Mouse (Mus musculus): ENCODE measurements around the gene Gm17949. TPM values are rescaled to one million over a fixed set of nuclear protein-coding genes. Genes with fewer than 3 reads are reported as not detected.

The Gm17949 gene
- polyA plus RNA-seq, 1 experiment from 2014 or later, result not detected

GRCm38 (mm10) chr17:56975391-56975790 lies 35.9 kb upstream of the Gm17949 start:
- no peaks in the 10 kb centered on the region for H3K27me3 ChIP-seq (ENCODE audit: control insufficient read depth, insufficient read depth, low read length)
- no peaks in the 10 kb centered on the region for H3K4me1 ChIP-seq (ENCODE audit: control insufficient read depth, insufficient read depth, low read length)
- H3K4me2 ChIP-seq (ENCODE audit: low read depth), result no peak overlapping the region
- H3K4me3 ChIP-seq (ENCODE audit: low read depth, low read length), result no peak overlapping the region
- H3K9me3 ChIP-seq (ENCODE audit: control insufficient read depth, low read length), result no peaks in the 10 kb centered on the region
- ATAC-seq (ENCODE audit: insufficient read depth, low FRiP score, low TSS enrichment) (no peak), DNase-seq (ENCODE audit: low spot score) (no peak)
- no peaks in the 10 kb centered on the region for H3K36me3 ChIP-seq (ENCODE audit: control insufficient read depth, insufficient read depth, low read length)
- WGBS, result 78% methylated on average over 3 of the region's 3 CpGs
- H3K9ac ChIP-seq (ENCODE audit: low read length), result no peak overlapping the region
- H3K27ac ChIP-seq (ENCODE audit: low read depth, low read length), result no peak overlapping the region

GRCm38 (mm10) chr17:56976531-56977390 lies 34.5 kb upstream of the Gm17949 start:
- Histone ChIP-seq H3K9ac (ENCODE audit: low read length) (no peak overlapping the region), H3K36me3 (ENCODE audit: control insufficient read depth, insufficient read depth, low read length) (no peaks in the 10 kb centered on the region), H3K27ac (ENCODE audit: low read depth, low read length) (no peak overlapping the region), H3K4me3 (ENCODE audit: low read depth, low read length) (no peak overlapping the region), H3K4me2 (ENCODE audit: low read depth) (no peak overlapping the region), H3K9me3 (ENCODE audit: control insufficient read depth, low read length) (no peaks in the 10 kb centered on the region), H3K27me3 (ENCODE audit: control insufficient read depth, insufficient read depth, low read length) (no peaks in the 10 kb centered on the region), H3K4me1 (ENCODE audit: control insufficient read depth, insufficient read depth, low read length) (no peaks in the 10 kb centered on the region)
- DNase-seq (ENCODE audit: low spot score) (no peak), ATAC-seq (ENCODE audit: insufficient read depth, low FRiP score, low TSS enrichment) (no peak)
- WGBS, result 86% methylated on average over 8 of the region's 8 CpGs

GRCm38 (mm10) chr17:56979524-56979923 lies 31.7 kb upstream of the Gm17949 start:
- no peak overlapping the region for H3K4me2 ChIP-seq (ENCODE audit: low read depth)
- H3K4me3 ChIP-seq (ENCODE audit: low read depth, low read length), result no peak overlapping the region
- no peaks in the 10 kb centered on the region for H3K9me3 ChIP-seq (ENCODE audit: control insufficient read depth, low read length)
- no peaks in the 10 kb centered on the region for H3K4me1 ChIP-seq (ENCODE audit: control insufficient read depth, insufficient read depth, low read length)
- H3K36me3 ChIP-seq (ENCODE audit: control insufficient read depth, insufficient read depth, low read length), result no peaks in the 10 kb centered on the region
- H3K9ac ChIP-seq (ENCODE audit: low read length), result no peak overlapping the region
- no peak for DNase-seq (ENCODE audit: low spot score)
- 13% methylated on average over 7 of the region's 8 CpGs for WGBS
- H3K27ac ChIP-seq (ENCODE audit: low read depth, low read length), result no peak overlapping the region
- ATAC-seq (ENCODE audit: insufficient read depth, low FRiP score, low TSS enrichment), result no peak
- no peaks in the 10 kb centered on the region for H3K27me3 ChIP-seq (ENCODE audit: control insufficient read depth, insufficient read depth, low read length)

- no peak overlapping the region for H3K27ac ChIP-seq (ENCODE audit: low read depth, low read length)
- ATAC-seq (ENCODE audit: insufficient read depth, low FRiP score, low TSS enrichment) (no peak), DNase-seq (ENCODE audit: low spot score) (no peak)
- no peaks in the 10 kb centered on the region for H3K27me3 ChIP-seq (ENCODE audit: control insufficient read depth, insufficient read depth, low read length)
- no peak overlapping the region for H3K4me3 ChIP-seq (ENCODE audit: low read depth, low read length)
- H3K9ac ChIP-seq (ENCODE audit: low read length), result no peak overlapping the region
- no peaks in the 10 kb centered on the region for H3K4me1 ChIP-seq (ENCODE audit: control insufficient read depth, insufficient read depth, low read length)
- H3K36me3 ChIP-seq (ENCODE audit: control insufficient read depth, insufficient read depth, low read length), result no peaks in the 10 kb centered on the region
- no peaks in the 10 kb centered on the region for H3K9me3 ChIP-seq (ENCODE audit: control insufficient read depth, low read length)
- H3K4me2 ChIP-seq (ENCODE audit: low read depth), result no peak overlapping the region
- WGBS, result 74% methylated on average over 7 of the region's 7 CpGs
These were observed 30.2 kb upstream of the Gm17949 start for GRCm38 (mm10) chr17:56981049-56981448.

- H3K9me3 ChIP-seq (ENCODE audit: control insufficient read depth, low read length), result no peaks in the 10 kb centered on the region
- no peak for DNase-seq (ENCODE audit: low spot score)
- H3K9ac ChIP-seq (ENCODE audit: low read length), result no peak within 1 kb of the TSS
- ATAC-seq (ENCODE audit: insufficient read depth, low FRiP score, low TSS enrichment), result no peak
- H3K4me1 ChIP-seq (ENCODE audit: control insufficient read depth, insufficient read depth, low read length), result no peaks in the 10 kb centered on the region
- H3K27ac ChIP-seq (ENCODE audit: low read depth, low read length), result no peak within 1 kb of the TSS
- no peaks in the 10 kb centered on the region for H3K27me3 ChIP-seq (ENCODE audit: control insufficient read depth, insufficient read depth, low read length)
- H3K36me3 ChIP-seq (ENCODE audit: control insufficient read depth, insufficient read depth, low read length), result no peaks in the 10 kb centered on the region
- H3K4me3 ChIP-seq (ENCODE audit: low read depth, low read length), result no peak within 1 kb of the TSS
- no peak within 1 kb of the TSS for H3K4me2 ChIP-seq (ENCODE audit: low read depth)
- 79% methylated on average over 5 of the region's 5 CpGs for WGBS
These were observed 29.3 kb upstream of the Gm17949 start, which contains the start of gene Acer1 for GRCm38 (mm10) chr17:56982013-56982412. Gene Acer1, minus strand, starts transcription at chr17:56982126.

GRCm38 (mm10) chr17:56984886-56985285 lies 26.4 kb upstream of the Gm17949 start:
- no peak overlapping the region for H3K4me3 ChIP-seq (ENCODE audit: low read depth, low read length)
- ATAC-seq (ENCODE audit: insufficient read depth, low FRiP score, low TSS enrichment) (no peak), DNase-seq (ENCODE audit: low spot score) (no peak)
- no peaks in the 10 kb centered on the region for H3K36me3 ChIP-seq (ENCODE audit: control insufficient read depth, insufficient read depth, low read length)
- H3K27ac ChIP-seq (ENCODE audit: low read depth, low read length), result no peak overlapping the region
- no peaks in the 10 kb centered on the region for H3K4me1 ChIP-seq (ENCODE audit: control insufficient read depth, insufficient read depth, low read length)
- no peak overlapping the region for H3K4me2 ChIP-seq (ENCODE audit: low read depth)
- no peak overlapping the region for H3K9ac ChIP-seq (ENCODE audit: low read length)
- no peaks in the 10 kb centered on the region for H3K9me3 ChIP-seq (ENCODE audit: control insufficient read depth, low read length)
- WGBS, result 85% methylated on average over 9 of the region's 9 CpGs
- H3K27me3 ChIP-seq (ENCODE audit: control insufficient read depth, insufficient read depth, low read length), result no peaks in the 10 kb centered on the region

- DNase-seq (ENCODE audit: low spot score) (no peak), ATAC-seq (ENCODE audit: insufficient read depth, low FRiP score, low TSS enrichment) (no peak)
- Histone ChIP-seq H3K9ac (ENCODE audit: low read length) (no peak overlapping the region), H3K4me1 (ENCODE audit: control insufficient read depth, insufficient read depth, low read length) (no peaks in the 10 kb centered on the region), H3K4me2 (ENCODE audit: low read depth) (no peak overlapping the region), H3K27me3 (ENCODE audit: control insufficient read depth, insufficient read depth, low read length) (no peaks in the 10 kb centered on the region), H3K27ac (ENCODE audit: low read depth, low read length) (no peak overlapping the region), H3K4me3 (ENCODE audit: low read depth, low read length) (no peak overlapping the region), H3K36me3 (ENCODE audit: control insufficient read depth, insufficient read depth, low read length) (no peaks in the 10 kb centered on the region), H3K9me3 (ENCODE audit: control insufficient read depth, low read length) (no peaks in the 10 kb centered on the region)
- 57% methylated on average over 3 of the region's 3 CpGs for WGBS
These were observed 25.6 kb upstream of the Gm17949 start for GRCm38 (mm10) chr17:56985656-56986055.

GRCm38 (mm10) chr17:56986105-56986805 lies 25.0 kb upstream of the Gm17949 start:
- Histone ChIP-seq H3K9ac (ENCODE audit: low read length) (no peak overlapping the region), H3K27me3 (ENCODE audit: control insufficient read depth, insufficient read depth, low read length) (no peaks in the 10 kb centered on the region), H3K4me2 (ENCODE audit: low read depth) (no peak overlapping the region), H3K4me1 (ENCODE audit: control insufficient read depth, insufficient read depth, low read length) (no peaks in the 10 kb centered on the region), H3K27ac (ENCODE audit: low read depth, low read length) (no peak overlapping the region), H3K9me3 (ENCODE audit: control insufficient read depth, low read length) (no peaks in the 10 kb centered on the region), H3K36me3 (ENCODE audit: control insufficient read depth, insufficient read depth, low read length) (no peaks in the 10 kb centered on the region), H3K4me3 (ENCODE audit: low read depth, low read length) (no peak overlapping the region)
- WGBS, result 90% methylated on average over 3 of the region's 3 CpGs
- no peak for DNase-seq (ENCODE audit: low spot score)
- no peak for ATAC-seq (ENCODE audit: insufficient read depth, low FRiP score, low TSS enrichment)

- Histone ChIP-seq H3K27ac (ENCODE audit: low read depth, low read length) (no peak overlapping the region), H3K36me3 (ENCODE audit: control insufficient read depth, insufficient read depth, low read length) (peaks cover 6% of the 10 kb centered on the region), H3K9me3 (ENCODE audit: control insufficient read depth, low read length) (no peaks in the 10 kb centered on the region), H3K4me3 (ENCODE audit: low read depth, low read length) (no peak overlapping the region), H3K9ac (ENCODE audit: low read length) (no peak overlapping the region), H3K4me1 (ENCODE audit: control insufficient read depth, insufficient read depth, low read length) (no peaks in the 10 kb centered on the region), H3K27me3 (ENCODE audit: control insufficient read depth, insufficient read depth, low read length) (no peaks in the 10 kb centered on the region), H3K4me2 (ENCODE audit: low read depth) (no peak overlapping the region)
- DNase-seq (ENCODE audit: low spot score), result no peak
- WGBS, result 88% methylated on average over 7 of the region's 7 CpGs
- no peak for ATAC-seq (ENCODE audit: insufficient read depth, low FRiP score, low TSS enrichment)
These were observed 22.8 kb upstream of the Gm17949 start for GRCm38 (mm10) chr17:56988441-56988840.

Measured in neural tube, embryonic 11.5 days (tissue).